23 mouse cellular contexts compared by ENCODE assay signal in genomic region chr6:125524027-125524426, GRCm38 (mm10). TPM values are rescaled to one million over a fixed set of nuclear protein-coding genes. Genes with fewer than 3 reads are reported as not detected.
DNase-seq lines count a peak whose midpoint lies in the region; ATAC-seq and TF ChIP-seq lines count a peak whose summit lies in the region.
"Had no signal": no experiment of that assay in that cellular context is flagged by ENCODE, and none has a peak within 500 bp of the region (broad histone marks: within the 10 kb centered on the region; RNA-seq: fewer than 3 reads in every experiment).

No protein-coding gene starts in this region.

- H3K27ac ChIP-seq in hindbrain, embryonic 14.5 days: no peak overlapping the region
- H3K27ac ChIP-seq: embryonic facial prominence, embryonic 10.5 days; forebrain, embryonic 15.5 days; hindbrain, embryonic 13.5 days; limb, embryonic 10.5 days; macrophage; midbrain, embryonic 13.5 days; neural tube, embryonic 13.5 days; stomach, embryonic 15.5 days had no signal

- H3K9me3 ChIP-seq in G1E (replicated peaks): peaks cover 63% of the 10 kb centered on the region
- H3K9me3 ChIP-seq in hindbrain, embryonic 14.5 days (ENCODE audit: control insufficient read depth, low read length): no peaks in the 10 kb centered on the region
- H3K9me3 ChIP-seq: embryonic facial prominence, embryonic 10.5 days; forebrain, embryonic 15.5 days; heart, embryonic 12.5 days; hindbrain, embryonic 13.5 days; limb, embryonic 10.5 days; midbrain, embryonic 13.5 days; neural tube, embryonic 13.5 days; stomach, embryonic 15.5 days had no signal

- no peak overlapping the region for H3K4me2 ChIP-seq in hindbrain, embryonic 14.5 days (replicated peaks)
- H3K4me2 ChIP-seq: forebrain, embryonic 15.5 days; heart, embryonic 12.5 days; hindbrain, embryonic 13.5 days; midbrain, embryonic 13.5 days; neural tube, embryonic 13.5 days; stomach, embryonic 15.5 days had no signal

- WGBS in hindbrain, embryonic 14.5 days: 86% methylated on average over 6 of the region's 6 CpGs

- H3K9ac ChIP-seq in hindbrain, embryonic 14.5 days: no peak overlapping the region
- H3K9ac ChIP-seq: forebrain, embryonic 15.5 days; heart, embryonic 12.5 days; hindbrain, embryonic 13.5 days; midbrain, embryonic 13.5 days; neural tube, embryonic 13.5 days; stomach, embryonic 15.5 days had no signal

- H3K4me1 ChIP-seq in G1E (ENCODE audit: insufficient read depth, low read depth, low read length): no peaks in the 10 kb centered on the region
- no peaks in the 10 kb centered on the region for H3K4me1 ChIP-seq in hindbrain, embryonic 14.5 days (replicated peaks; ENCODE audit: control insufficient read depth, insufficient read depth, low read length)
- H3K4me1 ChIP-seq: embryonic facial prominence, embryonic 10.5 days; forebrain, embryonic 15.5 days; hindbrain, embryonic 13.5 days; limb, embryonic 10.5 days; midbrain, embryonic 13.5 days; stomach, embryonic 15.5 days had no signal

- H3K27me3 ChIP-seq in G1E (ENCODE audit: insufficient read depth, low read length): no peaks in the 10 kb centered on the region
- H3K27me3 ChIP-seq in hindbrain, embryonic 14.5 days (ENCODE audit: control insufficient read depth, insufficient read depth, low read length): no peaks in the 10 kb centered on the region
- H3K27me3 ChIP-seq: forebrain, embryonic 15.5 days; heart, embryonic 12.5 days; hindbrain, embryonic 13.5 days; midbrain, embryonic 13.5 days; neural tube, embryonic 13.5 days; stomach, embryonic 15.5 days had no signal

- TF ChIP-seq CTCF in G1E (IDR thresholded peaks at IDR 0.05; ENCODE audit: low read depth, low read length): no peak

- H3K4me3 ChIP-seq in G1E (ENCODE audit: low read depth, low read length): peak overlapping the region; percentile 34; the same call in 1 of the 2 replicates
- H3K4me3 ChIP-seq in hindbrain, embryonic 14.5 days (replicated peaks; ENCODE audit: low read length): no peak overlapping the region
- H3K4me3 ChIP-seq: embryonic facial prominence, embryonic 10.5 days; forebrain, embryonic 15.5 days; heart, embryonic 12.5 days; hindbrain, embryonic 13.5 days; limb, embryonic 10.5 days; midbrain, embryonic 13.5 days; neural tube, embryonic 13.5 days; stomach, embryonic 15.5 days had no signal

- no peak for ATAC-seq in G1E (ENCODE audit: extremely low read depth, insufficient number of reproducible peaks, low FRiP score, poor library complexity, severe bottlenecking)
- ATAC-seq in megakaryocyte-erythroid progenitor cell, adult 5-6 weeks (replicated peaks; ENCODE audit: low FRiP score, low TSS enrichment, poor library complexity, severe bottlenecking): no peak
- no peak for ATAC-seq in hindbrain, embryonic 14.5 days (ENCODE audit: low FRiP score)
- ATAC-seq: forebrain, embryonic 15.5 days; midbrain, embryonic 13.5 days had no signal

- no peaks in the 10 kb centered on the region for H3K36me3 ChIP-seq in G1E (replicated peaks)
- no peaks in the 10 kb centered on the region for H3K36me3 ChIP-seq in hindbrain, embryonic 14.5 days (replicated peaks; ENCODE audit: control insufficient read depth, insufficient read depth)
- H3K36me3 ChIP-seq: embryonic facial prominence, embryonic 10.5 days; forebrain, embryonic 15.5 days; heart, embryonic 12.5 days; hindbrain, embryonic 13.5 days; limb, embryonic 10.5 days; midbrain, embryonic 13.5 days; neural tube, embryonic 13.5 days; stomach, embryonic 15.5 days had no signal

- DNase-seq in B cell, adult 2 months: peak; percentile 42 to 52
- DNase-seq in G1E (ENCODE audit: low spot score): no peak
- peak; percentile 21 for DNase-seq in induced T-regulatory cell, adult 2 months (ENCODE audit: low read depth)
- DNase-seq in natural killer cell, adult 2 months (ENCODE audit: low spot score in 2 of 2): peak; percentile 51 to 62
- no peak for DNase-seq in hindbrain, embryonic 14.5 days (ENCODE audit: low spot score)
- no peak for DNase-seq in adrenal gland, postnatal 14 days
- DNase-seq: cerebellum, adult 11 months; cerebellum, adult 9-11 months; heart, adult 18-20 months; heart, postnatal 14 days; kidney, adult 9 months; kidney, postnatal 14 days; thymus, postnatal 4 days had no signal

RNA-seq across cellular contexts. Expression of gene Vwf, which starts 22.5 kb away (rescaled TPM):
- total RNA-seq in G1E (2014; fragmentation: Nextera tagmentation) (not detected in 2 replicates), G1E (2017) (0.22 and 0.29 TPM in 2 replicates)
- 0.03 and 0.05 TPM in 2 replicates for polyA plus RNA-seq in G1E (2012)
- total RNA-seq in megakaryocyte-erythroid progenitor cell, adult 5-6 weeks (2014; fragmentation: Nextera tagmentation): 11.0 and 14.9 TPM in 2 replicates
- total RNA-seq in megakaryocyte-erythroid progenitor cell, adult 5-6 weeks (2017): 5.5 and 9.3 TPM in 2 replicates
- polyA plus RNA-seq in hindbrain, embryonic 14.5 days (2014; fragmentation: Nextera tagmentation; extraction: Ambion mirVana): 13.1 and 14.2 TPM in 2 replicates
- 18.5 and 30.6 TPM in 2 replicates for total RNA-seq in adrenal gland, postnatal 14 days (2021)

RNA-seq across cellular contexts. Expression of gene Cd9, which starts 29.4 kb away (rescaled TPM):
- total RNA-seq in G1E (2014; fragmentation: Nextera tagmentation) (not detected in 2 replicates), G1E (2017) (not detected in 2 replicates)
- polyA plus RNA-seq in G1E (2012): not detected in 2 replicates
- total RNA-seq in megakaryocyte-erythroid progenitor cell, adult 5-6 weeks (2014; fragmentation: Nextera tagmentation): 9.5 and 11.8 TPM in 2 replicates
- total RNA-seq in megakaryocyte-erythroid progenitor cell, adult 5-6 weeks (2017): 34.1 and 40.0 TPM in 2 replicates
- polyA plus RNA-seq in hindbrain, embryonic 14.5 days (2014; fragmentation: Nextera tagmentation; extraction: Ambion mirVana): 93.6 and 110 TPM in 2 replicates
- total RNA-seq in adrenal gland, postnatal 14 days (2021): 135 and 148 TPM in 2 replicates

Comparison
In these comparisons a context has a peak if more than half of its experiments do, and no peak if none do; other contexts are left out.
1. DNase-seq: peak in B cell, adult 2 months (2 of 2), induced T-regulatory cell, adult 2 months (single experiment) and natural killer cell, adult 2 months (2 of 2); none in G1E (single experiment), hindbrain, embryonic 14.5 days (single experiment) and adrenal gland, postnatal 14 days (single experiment).
2. RNA of gene Vwf, which starts 22.5 kb away (total RNA-seq): 18.5 to 30.6 TPM in adrenal gland, postnatal 14 days and 5.5 to 14.9 TPM in megakaryocyte-erythroid progenitor cell, adult 5-6 weeks; 0.22 to 0.29 TPM in G1E; every median in the first group is over 4 times any median in the second.
3. RNA of gene Cd9, which starts 29.4 kb away (total RNA-seq): 135 to 148 TPM in adrenal gland, postnatal 14 days and 9.5 to 40.0 TPM in megakaryocyte-erythroid progenitor cell, adult 5-6 weeks; not detected in G1E; every median in the first group is over 4 times any median in the second.